Mouse (Mus musculus): Measurements from ENCODE around the gene Ncam1.
A peak's percentile ranks its signal among the peaks of the same experiment; 100 is the strongest.

Ncam1 gene

DNA sequence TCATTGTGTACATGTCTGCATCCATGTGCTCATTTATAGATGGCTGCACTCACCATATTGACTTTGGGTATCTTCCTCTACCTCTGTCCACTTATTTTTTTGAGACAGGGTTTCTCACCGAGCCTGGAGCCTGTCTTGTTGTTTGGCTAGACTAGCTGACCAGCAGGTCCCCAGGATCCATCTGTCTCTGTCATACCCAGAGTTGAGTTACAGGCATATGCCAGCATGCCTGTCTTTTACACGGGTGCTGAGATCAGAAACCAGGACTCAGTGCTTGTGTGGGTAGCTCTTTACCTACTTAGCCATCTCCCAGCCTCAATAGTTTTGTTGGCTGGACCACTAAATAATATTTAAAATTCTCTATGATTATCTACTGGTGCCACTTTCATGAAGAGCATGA is 180.5 kb downstream of the Ncam1 start:
- peak; percentile 62 for DNase-seq

DNA sequence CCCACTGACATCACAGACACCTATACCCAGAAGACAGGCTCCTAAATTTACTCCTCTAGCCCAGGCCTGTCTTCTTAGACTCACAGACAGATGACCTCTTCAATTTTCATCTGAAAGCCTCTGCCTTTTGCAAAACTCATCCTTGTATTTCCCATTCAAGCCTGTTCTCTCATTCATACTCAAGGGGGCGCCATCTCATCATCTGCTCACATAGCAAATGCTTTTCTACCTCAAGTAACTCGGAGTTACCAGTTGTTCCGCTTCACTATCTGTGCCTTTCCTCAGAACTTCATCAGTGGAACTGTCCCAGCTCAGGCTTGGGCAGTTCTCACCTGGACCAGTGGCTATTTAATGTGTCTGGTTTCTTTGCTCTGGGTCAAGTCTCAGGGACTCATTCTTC is 181.5 kb downstream of the Ncam1 start:
- peak; percentile 50 for DNase-seq

DNA sequence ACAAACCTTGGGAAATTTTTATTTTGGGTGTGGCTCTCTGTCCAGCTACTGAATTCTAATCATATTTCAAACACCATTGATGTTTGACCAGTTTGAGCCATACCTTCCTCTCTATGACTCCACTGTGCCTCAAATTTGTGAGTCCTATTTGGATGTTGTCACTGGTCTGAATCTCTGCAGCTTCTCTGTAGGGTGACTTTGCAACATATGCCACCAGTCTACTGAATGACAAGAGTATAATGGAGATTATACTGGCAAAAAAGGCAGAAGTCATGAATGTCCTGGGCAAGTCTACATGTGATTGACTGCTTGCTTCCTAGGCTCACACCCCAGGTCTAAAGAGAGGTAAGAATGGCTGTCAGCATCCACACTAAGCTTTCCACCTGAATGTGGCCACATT is 186.3 kb downstream of the Ncam1 start:
- DNase-seq = no peak

DNA sequence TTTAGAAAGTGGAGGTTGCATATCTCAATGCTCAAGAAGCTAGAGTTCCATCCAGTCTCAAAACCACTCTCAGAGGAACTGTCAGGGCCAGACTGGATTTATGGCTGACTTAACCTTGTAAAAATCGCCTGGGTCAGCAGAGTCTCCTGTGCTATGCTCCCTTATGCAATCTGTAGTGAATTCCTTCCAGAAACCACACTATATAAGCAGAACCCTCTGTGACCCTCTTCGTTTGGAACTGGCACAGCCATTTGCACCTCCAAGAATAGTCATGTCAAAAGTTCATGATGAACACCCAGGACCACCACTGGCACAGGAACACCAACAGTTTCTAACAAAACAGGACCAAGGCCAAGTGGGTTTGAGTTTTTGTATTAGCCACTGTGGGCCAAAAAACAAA is 190.5 kb downstream of the Ncam1 start:
- DNase-seq = no peak

DNA sequence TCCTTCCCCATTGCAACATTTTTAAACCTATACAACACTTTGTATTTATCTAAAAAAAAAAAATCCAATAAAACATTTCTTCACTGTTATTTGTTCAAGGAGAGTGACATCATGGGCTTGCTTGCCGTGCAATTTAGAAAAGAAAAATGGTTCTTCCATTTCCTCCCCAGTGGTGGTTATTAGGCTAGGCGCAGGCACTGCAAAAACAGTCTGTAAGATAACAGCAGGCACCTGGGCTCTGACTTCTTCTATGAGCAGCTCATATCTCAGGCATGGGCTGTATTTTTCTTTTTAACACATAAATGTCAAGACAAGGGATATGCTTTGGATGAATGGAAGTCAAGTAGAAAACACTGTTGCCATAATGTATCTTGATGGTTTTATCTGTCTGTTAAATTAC is 192.0 kb downstream of the Ncam1 start:
- no peak for DNase-seq

DNA sequence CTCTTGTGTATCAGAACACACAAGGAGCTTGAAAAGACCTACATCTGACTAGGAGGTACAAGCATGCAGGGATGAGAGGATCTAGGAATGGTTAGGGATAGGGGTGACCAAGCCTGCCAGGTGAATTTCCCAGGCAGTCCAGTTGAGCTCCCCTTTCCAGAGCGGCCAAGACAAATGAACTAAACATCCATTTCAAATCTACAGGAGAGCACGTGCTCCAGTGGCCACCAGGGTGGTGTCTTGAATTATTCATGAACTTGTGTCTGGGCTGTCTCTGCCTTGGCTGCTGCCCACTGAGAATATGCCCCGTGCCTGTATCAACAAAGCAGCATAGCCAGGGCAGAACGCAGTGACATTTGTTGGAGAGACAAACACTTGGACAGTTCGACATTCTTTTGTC is 192.4 kb downstream of the Ncam1 start:
- DNase-seq = no peak

DNA sequence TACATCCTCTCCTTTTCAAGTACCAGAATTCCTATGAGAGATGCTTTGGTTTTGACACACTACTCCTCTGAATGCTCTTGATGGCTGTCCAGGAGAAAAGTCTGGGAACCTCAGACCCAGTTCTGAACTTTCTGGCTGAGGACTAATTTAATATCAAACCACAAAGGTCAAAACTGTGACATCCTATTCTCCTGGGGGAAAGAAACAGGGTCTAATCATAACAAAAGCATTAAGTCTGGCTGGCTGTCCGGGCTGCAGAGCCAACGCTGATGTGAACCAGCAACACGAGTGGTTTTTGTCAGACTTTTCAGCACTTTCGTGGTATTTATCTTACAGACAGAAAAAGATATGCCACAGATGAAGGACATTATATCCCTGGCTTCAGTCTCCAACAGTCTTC is 192.9 kb downstream of the Ncam1 start:
- DNase-seq = no peak

DNA sequence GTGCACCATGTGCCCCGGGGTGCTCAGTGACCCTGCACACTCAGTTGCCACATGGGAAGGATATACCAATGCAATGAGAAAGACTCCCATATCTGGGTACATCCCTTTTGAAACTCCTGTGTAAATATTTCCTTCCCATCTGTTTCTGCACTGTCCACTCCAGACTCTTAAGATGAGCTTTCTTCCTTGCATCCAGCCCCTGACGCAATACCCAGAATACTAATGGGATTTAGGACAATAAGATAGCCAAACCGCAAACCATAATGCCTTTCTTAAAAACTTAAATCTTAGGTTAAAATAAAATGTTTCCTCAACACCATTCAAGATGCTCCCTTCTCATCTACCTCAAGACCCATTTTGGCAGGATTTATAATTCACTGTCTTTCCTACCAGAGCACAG is 193.4 kb downstream of the Ncam1 start:
- no peak for DNase-seq

DNA sequence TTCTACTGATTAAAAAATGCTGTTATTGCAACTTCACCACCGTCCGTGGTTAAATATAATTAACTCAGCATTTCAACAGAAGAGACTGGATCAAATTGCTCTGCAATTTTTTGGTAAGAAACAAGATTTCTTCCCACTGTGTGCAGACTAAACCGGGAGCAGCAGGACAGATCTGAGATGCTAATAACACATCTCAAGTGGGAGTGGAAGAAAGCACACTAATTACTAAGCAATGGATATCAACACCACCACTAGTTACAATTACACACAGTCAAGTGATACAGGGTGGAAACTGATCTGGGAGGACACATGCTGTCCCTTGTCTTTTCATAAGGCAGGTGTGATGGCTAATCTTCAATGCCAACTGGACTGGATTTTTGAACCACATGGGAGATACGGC is 197.5 kb downstream of the Ncam1 start:
- DNase-seq = no peak

DNA sequence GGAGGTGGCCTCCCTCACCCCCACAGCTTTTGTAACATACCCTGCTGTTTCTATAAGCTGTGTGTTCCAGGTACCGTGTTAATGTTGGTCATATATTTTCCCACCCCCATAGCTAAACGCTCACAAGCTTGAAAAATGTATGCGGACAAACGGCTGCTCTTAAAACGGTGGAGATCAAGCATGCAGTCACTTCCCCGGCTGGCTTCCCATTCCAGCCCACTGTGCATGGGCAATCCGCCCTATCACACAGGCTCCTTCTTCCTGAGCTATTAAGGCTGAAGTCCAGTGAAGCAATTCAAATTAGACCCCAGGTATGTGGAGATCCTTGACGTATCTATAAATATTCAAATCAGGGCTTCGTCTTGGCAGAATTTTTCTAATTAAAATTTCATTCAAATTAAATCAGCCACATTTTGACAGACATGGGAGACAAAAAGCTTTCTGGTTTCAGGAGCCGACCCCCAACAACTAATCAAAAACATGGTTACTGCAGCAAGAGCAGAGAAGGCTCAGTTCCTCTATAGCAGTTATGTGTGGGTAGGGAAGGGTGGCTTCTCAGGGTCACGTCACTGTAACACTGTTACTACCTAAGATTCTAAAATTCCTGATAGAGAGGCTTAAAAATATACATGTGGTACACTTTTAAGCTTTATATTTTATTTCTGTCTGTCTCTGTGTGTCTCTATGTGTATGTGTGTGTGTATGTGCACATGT is 202.9 kb downstream of the Ncam1 start:
- peak; percentile 56 for DNase-seq

DNA sequence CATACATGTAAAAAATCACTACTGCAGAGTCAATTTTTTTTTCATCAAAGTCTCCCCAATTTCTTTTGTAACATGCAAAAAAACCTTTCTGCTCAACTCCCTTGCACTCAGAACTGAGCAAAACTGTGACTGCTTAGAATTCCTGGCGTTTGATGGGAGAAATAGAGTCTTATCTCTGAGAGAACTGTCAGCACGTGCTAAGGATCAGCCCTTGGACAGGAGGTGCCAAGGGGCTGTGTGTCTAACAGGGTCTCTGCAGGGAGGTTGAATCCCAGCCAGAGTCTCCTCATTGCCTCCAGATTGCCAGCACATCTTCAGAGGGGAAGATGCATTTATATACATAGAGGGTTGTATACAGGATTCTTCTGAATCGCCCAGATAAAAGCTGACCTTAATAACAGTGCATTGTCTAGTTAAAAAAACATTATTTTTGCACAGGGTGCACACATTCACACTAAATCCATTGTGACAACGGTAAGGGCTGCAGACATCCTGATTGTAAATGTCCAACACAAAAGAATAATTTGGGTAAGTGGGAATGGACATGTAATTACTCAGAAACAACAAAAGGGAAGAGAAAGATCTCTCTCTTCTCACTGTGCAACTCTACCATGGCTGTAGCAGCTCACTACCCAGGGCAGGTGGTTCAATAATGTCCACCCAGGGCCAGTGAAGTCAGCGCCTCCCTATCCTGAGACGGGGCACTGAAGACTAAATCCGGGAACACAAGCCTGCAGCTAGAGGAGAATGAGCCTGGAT is 203.7 kb downstream of the Ncam1 start:
- no peak for DNase-seq

DNA sequence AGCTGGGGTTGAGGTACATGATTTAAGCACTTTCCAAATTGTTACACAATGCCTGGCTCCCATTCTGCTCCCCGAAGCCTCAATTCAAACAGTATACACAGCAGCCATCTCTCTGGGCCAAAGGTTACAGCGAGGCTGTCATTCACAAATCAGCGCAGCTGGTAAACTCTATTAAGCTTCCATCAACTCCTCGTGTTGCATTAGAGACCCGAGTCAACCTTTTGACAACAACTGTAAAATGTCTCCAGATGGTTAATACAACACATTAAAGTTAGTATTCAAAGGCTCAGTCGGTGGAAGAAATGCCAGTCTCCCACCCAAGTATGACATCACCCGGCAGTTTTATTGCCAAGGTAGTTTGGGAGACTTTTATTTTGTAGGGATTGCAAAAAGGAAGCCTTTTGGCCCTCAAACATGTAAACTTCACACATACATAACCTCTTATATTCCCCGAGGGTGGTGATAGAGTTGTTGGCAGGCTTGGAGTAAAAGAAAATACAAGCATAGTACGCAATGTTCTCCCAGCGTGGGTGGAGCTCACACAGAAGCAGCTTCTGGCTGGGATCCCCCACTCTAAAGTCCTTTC is 204.7 kb downstream of the Ncam1 start:
- DNase-seq = no peak

DNA sequence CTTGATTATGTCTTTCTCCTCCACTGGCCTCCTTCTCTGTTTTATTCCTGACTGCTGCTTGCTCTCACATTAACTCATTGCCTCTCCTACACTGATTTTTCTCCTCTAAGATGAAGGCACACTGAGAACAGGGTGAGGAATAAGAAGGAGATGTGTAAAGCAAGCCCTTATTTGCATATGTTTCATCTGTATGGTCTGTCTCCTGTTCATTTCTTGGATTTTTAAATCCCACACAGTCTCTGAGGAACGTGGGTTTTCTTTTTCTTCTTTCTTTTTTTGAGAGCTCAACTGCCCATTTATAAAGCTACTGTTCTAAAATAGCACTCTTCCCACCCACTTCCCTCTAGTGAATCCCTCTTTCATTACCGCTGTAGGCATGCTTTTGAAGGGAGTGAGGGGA is 206.7 kb downstream of the Ncam1 start:
- DNase-seq = no peak

DNA sequence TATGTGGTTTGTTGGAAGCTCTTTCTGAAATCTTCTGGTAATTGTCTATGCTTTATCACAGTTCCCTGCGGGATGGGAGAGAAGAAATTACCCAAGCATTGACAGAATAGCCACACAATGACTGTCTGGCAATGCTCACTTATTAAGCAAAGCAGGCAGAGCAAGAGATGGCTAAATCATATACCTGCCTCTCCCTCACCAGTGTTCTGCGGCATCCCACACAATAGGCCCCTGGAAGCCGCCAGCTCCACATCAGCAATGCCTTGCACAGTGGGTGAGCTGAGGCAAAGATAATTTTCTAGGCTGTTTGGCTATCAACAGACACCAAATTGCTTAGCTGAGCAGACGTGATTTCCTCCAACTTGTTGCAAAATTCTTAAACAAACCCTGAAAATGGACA is 208.5 kb downstream of the Ncam1 start:
- no peak for DNase-seq

DNA sequence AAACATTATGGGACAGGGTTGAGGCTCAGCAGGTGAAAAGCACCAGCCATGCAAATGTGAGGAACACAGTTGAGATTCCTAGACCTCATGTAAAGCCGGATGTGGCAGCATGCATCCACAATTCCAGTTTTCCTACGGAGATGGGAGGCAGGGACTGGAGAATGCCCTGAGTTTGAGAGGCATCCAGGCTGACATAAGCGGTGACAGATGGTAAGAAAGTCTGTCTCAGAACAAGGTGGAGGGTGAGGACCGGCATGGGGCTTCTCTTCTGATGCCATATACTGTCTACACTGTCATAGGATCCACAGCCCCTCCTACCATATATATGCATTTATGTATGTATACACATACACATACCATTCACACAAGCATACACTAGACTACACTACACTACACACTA is 221.6 kb downstream of the Ncam1 start:
- DNase-seq = peak; percentile 76

DNA sequence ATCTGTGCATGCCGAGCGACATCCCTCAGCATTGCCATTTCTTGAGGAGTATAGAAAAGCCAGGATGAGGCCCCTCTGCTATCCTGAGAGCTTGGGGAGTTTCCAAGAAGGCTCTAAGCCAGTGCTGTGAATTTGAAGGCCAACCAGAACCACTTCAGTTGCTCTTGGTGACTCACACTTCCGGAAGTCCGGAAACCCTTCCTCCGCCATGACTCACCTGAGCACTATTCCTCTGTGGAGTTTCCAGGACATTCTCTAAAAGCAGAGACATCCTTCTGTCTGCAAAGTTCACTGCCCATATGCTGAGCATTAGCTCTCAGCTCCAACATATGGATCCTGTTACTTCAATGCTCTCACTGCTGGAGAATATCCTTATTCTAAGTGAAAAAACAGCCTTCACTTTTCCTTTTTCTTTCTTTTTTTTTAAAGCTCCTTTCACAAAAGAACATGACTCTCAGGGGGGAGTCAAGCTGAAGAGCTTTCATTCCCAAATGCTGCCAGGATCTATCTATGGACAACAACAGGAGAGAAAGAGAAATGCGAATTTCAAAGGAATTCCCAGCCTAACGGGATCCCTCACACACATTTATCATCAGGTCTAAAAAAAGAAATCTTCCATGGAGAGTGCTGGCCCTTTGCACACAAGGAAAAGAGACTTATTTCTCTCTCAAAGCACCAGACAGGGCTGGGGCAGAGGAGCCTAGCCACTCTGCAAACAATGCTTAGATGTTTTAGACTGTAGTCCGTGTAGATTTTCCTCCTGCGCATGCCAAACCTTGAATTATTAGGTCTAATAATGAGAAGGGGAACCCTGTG is 226.8 kb downstream of the Ncam1 start:
- peak; percentile 48 for DNase-seq

DNA sequence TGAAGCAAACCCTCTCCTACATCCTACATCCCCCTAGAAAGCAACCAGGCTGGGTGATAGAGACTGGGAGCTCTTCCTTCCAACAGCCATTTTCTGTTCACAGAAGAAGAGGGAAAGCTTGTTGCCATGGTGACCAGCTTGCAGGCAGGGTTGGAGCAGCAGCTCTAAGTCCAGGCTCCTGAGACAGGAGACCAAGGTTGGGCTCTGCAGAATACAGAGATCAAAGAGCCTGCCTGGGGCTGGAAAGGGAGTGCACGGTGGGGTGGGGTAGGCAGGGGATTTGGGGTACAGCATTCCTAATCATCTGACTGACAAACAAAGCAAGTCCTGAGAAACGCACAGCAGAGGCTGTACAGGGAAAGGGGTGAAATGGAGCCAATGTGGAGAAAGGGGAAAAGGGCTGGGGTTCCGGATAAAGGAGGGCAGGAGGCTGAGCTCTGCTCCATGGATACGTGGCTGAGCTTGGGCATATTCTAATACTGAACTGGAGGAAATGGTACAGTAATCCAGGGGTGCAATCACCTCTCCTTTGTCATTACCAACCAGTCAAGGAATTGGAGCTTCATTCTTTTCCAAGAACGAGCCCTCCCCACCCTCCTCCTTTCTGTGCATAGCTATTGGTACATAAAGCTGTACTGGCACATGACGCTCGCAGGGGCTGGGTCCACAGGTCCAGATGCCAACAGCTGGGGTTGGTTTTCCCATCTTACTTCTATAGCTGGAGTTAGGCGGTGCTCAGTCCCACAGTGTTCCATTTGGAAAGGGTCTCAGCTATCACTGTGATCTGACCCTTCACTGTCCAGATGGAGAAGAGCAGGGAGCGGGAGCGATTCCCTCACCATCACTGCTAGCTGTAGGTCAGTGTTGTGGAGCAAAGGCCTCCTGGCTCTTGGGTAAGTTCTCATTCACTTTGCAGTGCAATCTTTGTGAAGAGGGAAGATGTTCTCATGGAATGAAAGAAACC is 227.7 kb downstream of the Ncam1 start:
- DNase-seq = peak; percentile 43

DNA sequence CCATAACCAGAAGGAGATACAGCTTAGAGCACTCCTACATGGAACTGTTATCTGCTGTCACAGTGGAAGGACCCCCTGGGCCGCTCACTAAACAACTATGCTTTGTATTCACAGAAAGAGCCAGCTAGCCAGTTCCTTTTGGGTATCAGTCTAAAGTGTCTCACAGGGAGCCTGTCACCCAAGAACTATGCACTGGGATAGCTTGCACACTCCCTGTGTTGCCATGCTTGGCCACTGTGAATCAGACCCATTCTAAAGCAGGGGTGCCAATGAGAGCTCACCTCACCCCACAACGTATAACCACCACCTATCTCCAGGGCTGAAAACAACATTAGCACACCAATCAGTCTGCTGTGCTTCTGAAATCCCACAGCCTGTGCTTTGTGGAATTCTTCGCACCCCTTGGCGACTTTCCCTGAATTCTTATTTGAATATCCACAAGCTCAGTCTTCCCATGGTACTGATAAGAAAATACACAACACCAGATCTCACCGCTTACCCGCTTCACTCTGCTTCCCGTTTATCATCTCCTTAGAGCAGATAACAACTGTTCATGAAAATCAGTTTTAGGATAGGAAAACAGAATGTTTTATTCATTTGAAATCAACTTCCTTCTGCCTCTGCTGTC is 228.6 kb downstream of the Ncam1 start:
- DNase-seq = no peak

DNA sequence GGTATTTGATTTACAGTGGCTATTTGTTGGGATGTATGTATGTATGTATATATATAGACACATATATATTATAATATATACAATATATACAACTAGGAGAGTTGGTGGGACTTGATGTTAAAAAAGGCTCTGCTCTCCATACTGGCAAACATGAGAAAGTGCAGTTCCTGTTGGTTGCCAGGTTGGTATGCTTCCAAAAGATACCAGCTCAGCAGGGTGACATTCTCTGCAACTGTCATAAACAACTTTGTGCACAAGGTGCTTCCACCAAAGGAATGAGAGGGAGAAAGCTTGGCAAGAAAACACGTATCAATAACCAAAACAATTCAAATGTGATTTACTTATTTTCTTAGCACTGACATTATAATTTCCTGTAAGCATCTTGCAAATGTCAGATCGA is 232.9 kb downstream of the Ncam1 start:
- no peak for DNase-seq

DNA sequence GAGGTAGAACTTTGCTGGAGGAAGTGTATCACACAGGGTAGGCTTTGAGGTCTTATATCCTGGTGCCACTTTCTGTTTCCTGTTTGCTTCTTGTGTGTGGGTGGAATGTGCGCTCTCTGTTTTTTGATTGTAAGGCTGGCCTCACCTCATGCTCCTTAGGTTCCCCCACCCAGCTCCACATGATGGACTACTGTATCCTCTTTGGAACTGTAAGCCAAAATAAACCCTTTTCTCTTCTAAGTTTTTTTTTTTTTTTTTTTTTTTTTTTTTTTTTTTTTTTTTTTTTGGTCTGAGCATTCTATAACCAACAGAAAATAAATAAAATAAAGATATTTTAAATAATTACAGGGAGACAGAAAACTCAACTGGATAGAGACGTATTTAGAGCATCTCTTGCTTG is 239.8 kb downstream of the Ncam1 start:
- no peak for DNase-seq

DNA sequence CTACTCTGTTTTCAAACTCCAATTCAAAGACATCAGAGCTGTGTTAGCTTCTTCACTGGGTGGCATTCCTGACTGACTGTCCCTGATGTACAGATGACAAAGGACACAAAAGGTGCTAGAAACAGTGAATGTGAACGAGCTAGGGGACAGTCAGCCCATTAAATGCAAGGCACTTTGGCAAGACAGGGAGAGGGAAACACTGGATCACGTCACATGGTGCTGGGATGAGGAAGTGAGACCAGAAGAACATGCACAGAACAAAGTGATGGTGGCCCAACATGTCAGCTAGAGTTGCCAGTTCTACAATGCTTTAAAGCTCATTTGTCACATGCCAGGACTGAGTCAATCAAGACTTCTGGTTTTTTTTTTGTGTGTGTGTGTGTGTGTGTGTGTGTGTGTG is 247.4 kb downstream of the Ncam1 start:
- no peak for DNase-seq

DNA sequence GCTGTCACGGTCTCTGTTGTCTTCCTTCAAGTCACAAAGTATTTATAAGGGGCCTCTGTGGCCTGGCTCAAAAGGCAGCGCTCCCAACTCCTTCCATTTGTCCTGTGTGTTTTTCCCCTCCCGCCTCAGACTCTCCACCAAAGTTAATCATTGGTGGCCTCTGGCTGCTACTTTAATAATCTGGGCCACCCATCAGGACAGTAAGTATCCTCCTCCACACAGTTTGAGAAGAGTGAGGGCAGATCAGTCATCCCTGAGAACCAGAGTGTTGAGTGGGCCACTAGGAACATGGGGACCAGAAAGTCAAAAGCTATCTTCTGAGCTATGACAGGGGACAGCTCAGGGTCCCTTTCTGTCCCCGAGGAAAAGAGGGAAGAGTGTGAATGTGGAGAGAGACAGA is 256.1 kb downstream of the Ncam1 start:
- no peak for DNase-seq

All from cerebellum, adult 8-10 months (tissue).